Mouse (Mus musculus) T-cell, adult 2 months (primary cell): ENCODE data around the gene Lrrc43.
"Not testable (repeated sequence)": the region's sequence is repeated elsewhere in the genome, so short reads cannot be mapped to it uniquely, and the experiment has no call there.

Experiments used
- DNase-seq: peaks from one replicate; pipeline ENCODE4 v3.0.0; 2022; ENCODE audit warnings: low spot score

Gene Lrrc43

GRCm38 (mm10) chr5:123489112-123489785 is at the start of gene Lrrc43, which contains the start of gene Il31:
Gene Lrrc43 (plus strand): TSS chr5:123489305.
Gene Il31 (minus strand): TSS chr5:123489489.
- DNase-seq, result no peak

- DNase-seq, result no peak
Measured at GRCm38 (mm10) chr5:123439312-123439711, 49.8 kb upstream of the Lrrc43 start.

GRCm38 (mm10) chr5:123439941-123440340 is 49.2 kb upstream of the Lrrc43 start:
- no peak for DNase-seq

- DNase-seq, result no peak
Measured at GRCm38 (mm10) chr5:123440664-123441063, 48.4 kb upstream of the Lrrc43 start.

GRCm38 (mm10) chr5:123442283-123442682 is 46.8 kb upstream of the Lrrc43 start:
- DNase-seq, result no peak

- peak; percentile 38 for DNase-seq
Measured at GRCm38 (mm10) chr5:123444069-123444468, 45.0 kb upstream of the Lrrc43 start.

- no peak for DNase-seq
Measured at GRCm38 (mm10) chr5:123444849-123445334, 44.2 kb upstream of the Lrrc43 start.

- no peak for DNase-seq
Measured at GRCm38 (mm10) chr5:123451886-123452285, 37.2 kb upstream of the Lrrc43 start.

GRCm38 (mm10) chr5:123461420-123461819 is 27.7 kb upstream of the Lrrc43 start:
- DNase-seq, result no peak

- no peak for DNase-seq
Measured at GRCm38 (mm10) chr5:123464638-123465037, 24.5 kb upstream of the Lrrc43 start.

GRCm38 (mm10) chr5:123470784-123471400 is 18.2 kb upstream of the Lrrc43 start:
- DNase-seq, result peak; percentile 34

GRCm38 (mm10) chr5:123473817-123474216 is 15.3 kb upstream of the Lrrc43 start:
- DNase-seq, result no peak

- DNase-seq, result no peak
Measured at GRCm38 (mm10) chr5:123487659-123488395, 1.3 kb upstream of the Lrrc43 start.

GRCm38 (mm10) chr5:123489935-123490334 is 830 bp downstream of the Lrrc43 start:
- DNase-seq, result no peak

- peak; percentile 15 for DNase-seq
Measured at GRCm38 (mm10) chr5:123499717-123500116, 10.6 kb downstream of the Lrrc43 start.

GRCm38 (mm10) chr5:123501973-123502372 is 12.9 kb downstream of the Lrrc43 start:
- no peak for DNase-seq

GRCm38 (mm10) chr5:123507936-123508723 is 19.0 kb downstream of the Lrrc43 start:
- peak; percentile 67 for DNase-seq

GRCm38 (mm10) chr5:123508921-123509320 is 19.8 kb downstream of the Lrrc43 start:
- DNase-seq, result no peak

GRCm38 (mm10) chr5:123510160-123510559 is 21.1 kb downstream of the Lrrc43 start, which contains the start of gene B3gnt4:
Gene B3gnt4 (plus strand): TSS chr5:123510460.
- no peak for DNase-seq

- not testable (repeated sequence) for DNase-seq
Measured at GRCm38 (mm10) chr5:123511426-123511825, 22.3 kb downstream of the Lrrc43 start.

- DNase-seq, result no peak
Measured at GRCm38 (mm10) chr5:123512102-123512501, 23.0 kb downstream of the Lrrc43 start.

- DNase-seq, result no peak
Measured at GRCm38 (mm10) chr5:123514871-123515270, 25.8 kb downstream of the Lrrc43 start.
